11 mouse cellular contexts compared by ENCODE assay signal in genomic region chr1:161748685-161749084, GRCm38 (mm10). TPM values are rescaled to one million over a fixed set of nuclear protein-coding genes. Genes with fewer than 3 reads are reported as not detected.
"Had no signal": no experiment of that assay in that cellular context is flagged by ENCODE, and none has a peak within 500 bp of the region (broad histone marks: within the 10 kb centered on the region; RNA-seq: fewer than 3 reads in every experiment).

No protein-coding gene starts in this region.

- H3K27ac ChIP-seq: kidney, postnatal 0 days; limb, embryonic 12.5 days; midbrain, embryonic 10.5 days; neural tube, embryonic 12.5 days had no signal

- H3K27me3 ChIP-seq: limb, embryonic 12.5 days; neural tube, embryonic 12.5 days had no signal

- H3K4me1 ChIP-seq: limb, embryonic 12.5 days; neural tube, embryonic 12.5 days had no signal

- H3K9me3 ChIP-seq: limb, embryonic 12.5 days; midbrain, embryonic 10.5 days; neural tube, embryonic 12.5 days had no signal

- DNase-seq: layer of hippocampus, adult 9-11 months had no signal

- H3K4me3 ChIP-seq: limb, embryonic 12.5 days; midbrain, embryonic 10.5 days; neural tube, embryonic 12.5 days had no signal

- ATAC-seq: intestine, embryonic 16.5 days had no signal

- H3K9ac ChIP-seq: limb, embryonic 12.5 days; lung, embryonic 14.5 days; neural tube, embryonic 12.5 days had no signal

- H3K4me2 ChIP-seq: limb, embryonic 12.5 days; lung, embryonic 14.5 days; neural tube, embryonic 12.5 days had no signal

- H3K36me3 ChIP-seq: limb, embryonic 12.5 days; midbrain, embryonic 10.5 days; neural tube, embryonic 12.5 days had no signal

RNA-seq across cellular contexts. Expression of gene Fasl, which starts 39.6 kb away (rescaled TPM):
- total RNA-seq: layer of hippocampus, adult 18-20 months; left cerebral cortex, postnatal 36 days had no signal
- polyA plus RNA-seq: intestine, embryonic 16.5 days; kidney, postnatal 0 days; limb, embryonic 12.5 days; lung, embryonic 14.5 days; midbrain, embryonic 10.5 days; midbrain, embryonic 14.5 days; stomach, embryonic 16.5 days had no signal
